Mouse (Mus musculus) midbrain, embryonic 13.5 days (tissue): ENCODE data around the gene Cpeb3. TPM values are rescaled to one million over a fixed set of nuclear protein-coding genes. Genes with fewer than 3 reads are reported as not detected.

Experiments used
- ATAC-seq: fragments of 200-750 bp; cut with Nextera tagmentation; 2 replicates; pipeline ENCODE4 v1.8.0; 2017; ENCODE audit warnings: mild to moderate bottlenecking, moderate TSS enrichment, moderate library complexity
- H3K27ac ChIP-seq: fragments of 300-500 bp; sonication (generic); 2 replicates; pipeline ENCODE4 v1.5.1; 2015; ENCODE audit warnings: inconsistent platforms, mild to moderate bottlenecking, moderate library complexity
- H3K27me3 ChIP-seq: fragments of 300-500 bp; sonication (generic); 2 replicates; pipeline ENCODE4 v1.6.1; 2015; ENCODE audit warnings: mild to moderate bottlenecking, inconsistent platforms
- H3K36me3 ChIP-seq: fragments of 300-500 bp; sonication (generic); 2 replicates; pipeline ENCODE4 v1.6.1; 2015; ENCODE audit warnings: mild to moderate bottlenecking, inconsistent platforms
- H3K4me1 ChIP-seq: fragments of 300-500 bp; sonication (generic); replicated peaks from 2 replicates; pipeline ENCODE4 v1.6.1; 2015; ENCODE audit warnings: inconsistent platforms
- H3K4me2 ChIP-seq: fragments of 300-500 bp; sonication (generic); replicated peaks from 2 replicates; pipeline ENCODE4 v1.6.1; 2015; ENCODE audit warnings: moderate library complexity, mild to moderate bottlenecking, inconsistent platforms
- H3K4me3 ChIP-seq: fragments of 300-500 bp; sonication (generic); replicated peaks from 2 replicates; pipeline ENCODE4 v1.5.1; 2015; ENCODE audit warnings: mild to moderate bottlenecking, inconsistent platforms
- H3K9ac ChIP-seq: fragments of 300-500 bp; sonication (generic); replicated peaks from 2 replicates; pipeline ENCODE4 v1.6.1; 2015; ENCODE audit warnings: mild to moderate bottlenecking, inconsistent platforms
- H3K9me3 ChIP-seq: fragments of 300-500 bp; sonication (generic); 2 replicates; pipeline ENCODE4 v1.6.1; 2016; ENCODE audit warnings: mild to moderate bottlenecking, inconsistent platforms
- WGBS: fragments of 180-500 bp; shearing (Covaris S2); methylation state at CpG from one replicate; pipeline ENCODE4 v1.1.7; 2015; 5-methylcytosine and 5-hydroxymethylcytosine counted together
- polyA plus RNA-seq: library from polyadenylated mRNA; unstranded; fragments of >200 nt; fragmentation: Nextera tagmentation; extraction: Ambion mirVana; gene quantifications from 2 replicates; pipeline ENCODE4 v1.2.1, GENCODE M21; 2015

The Cpeb3 gene
- polyA plus RNA-seq, 1 experiment from 2014 or later, result 11.0 TPM

DNA sequence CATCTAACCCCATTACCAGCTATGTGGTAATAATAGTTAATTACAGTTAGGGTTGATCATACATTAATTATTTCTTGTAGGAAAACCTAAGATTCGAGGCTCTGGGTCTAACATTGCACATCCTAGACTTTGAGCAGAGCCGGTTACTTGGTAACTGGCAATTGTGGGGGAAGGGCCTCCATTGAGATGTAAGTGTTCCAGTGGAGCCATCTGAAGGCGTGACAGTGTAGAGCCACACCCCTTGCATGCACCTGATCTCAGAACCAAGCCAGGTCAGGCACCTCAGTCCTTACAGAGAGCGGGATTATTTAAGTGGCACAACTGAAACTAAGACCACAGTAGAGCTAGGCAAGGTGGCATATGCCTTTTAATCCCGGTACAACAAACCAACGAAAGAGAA is 194.9 kb downstream of the Cpeb3 start:
- Histone ChIP-seq H3K27me3 (no peaks in the 10 kb centered on the region), H3K27ac (no peak overlapping the region), H3K9me3 (0 out of 2 replicates have a peak, but pooled peaks cover 4% of the 10 kb centered on the region), H3K4me1 (peaks cover 4% of the 10 kb centered on the region; the same call in 1 of the 2 replicates), H3K36me3 (peaks cover 60% of the 10 kb centered on the region), H3K4me2 (no peak overlapping the region), H3K9ac (no peak overlapping the region), H3K4me3 (no peak overlapping the region)
- ATAC-seq, result no peak
- 97% methylated on average over 6 of the region's 6 CpGs for WGBS

DNA sequence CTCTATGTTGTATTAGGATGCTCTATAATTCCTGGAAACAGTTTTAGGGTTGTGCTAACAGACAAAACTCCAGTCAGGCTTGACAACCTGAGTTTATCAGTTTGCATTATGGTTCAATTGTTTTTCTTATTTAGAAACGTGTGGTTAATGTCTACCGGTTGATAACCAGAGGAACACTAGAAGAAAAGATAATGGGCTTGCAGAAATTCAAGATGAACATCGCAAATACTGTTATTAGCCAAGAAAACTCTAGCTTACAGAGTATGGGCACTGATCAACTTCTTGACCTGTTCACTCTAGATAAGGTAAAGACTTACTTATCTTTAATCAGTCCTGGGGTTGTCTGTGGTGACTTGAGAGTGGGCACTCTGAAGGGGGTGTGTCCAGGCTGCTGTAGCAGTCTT is 198.5 kb downstream of the Cpeb3 start:
- no peak overlapping the region for H3K9ac ChIP-seq
- H3K4me1 ChIP-seq, result no peaks in the 10 kb centered on the region
- no peak for ATAC-seq
- 94% methylated on average over 3 of the region's 3 CpGs for WGBS
- H3K27ac ChIP-seq, result no peak overlapping the region
- H3K36me3 ChIP-seq, result peaks cover 87% of the 10 kb centered on the region
- no peaks in the 10 kb centered on the region for H3K27me3 ChIP-seq
- H3K4me2 ChIP-seq, result no peak overlapping the region
- H3K9me3 ChIP-seq, result no peaks in the 10 kb centered on the region
- H3K4me3 ChIP-seq, result no peak overlapping the region

DNA sequence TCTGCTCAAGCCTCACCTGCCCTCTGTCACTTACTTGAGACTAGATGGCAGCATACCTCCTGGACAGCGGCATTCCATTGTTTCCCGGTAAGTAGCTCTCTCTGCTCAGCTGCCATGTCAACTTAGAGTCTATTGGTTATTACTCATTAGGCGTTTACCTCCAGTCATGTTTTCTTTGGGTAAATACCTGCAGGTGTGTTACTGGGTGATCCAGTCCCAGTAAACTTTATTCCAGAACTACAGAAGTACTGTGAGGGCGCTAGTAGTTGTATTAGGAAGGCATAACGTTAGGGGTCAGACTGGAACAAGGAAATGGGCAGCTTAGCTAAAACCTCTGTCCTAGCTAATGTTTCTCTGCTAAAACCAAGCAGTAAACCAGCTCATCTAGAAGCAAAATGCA is 203.8 kb downstream of the Cpeb3 start:
- no peak for ATAC-seq
- Histone ChIP-seq H3K27ac (no peak overlapping the region), H3K4me3 (no peak overlapping the region), H3K9me3 (no peaks in the 10 kb centered on the region), H3K4me2 (no peak overlapping the region), H3K36me3 (peaks cover 75% of the 10 kb centered on the region), H3K4me1 (no peaks in the 10 kb centered on the region), H3K9ac (no peak overlapping the region), H3K27me3 (no peaks in the 10 kb centered on the region)
- WGBS, result 93% methylated on average over 5 of the region's 5 CpGs

Other genes starting within 250 kb of the Cpeb3 start
- 119 and 126 TPM in 2 replicates for gene March5, start 1.1 kb downstream of the Cpeb3 start, polyA plus RNA-seq
- gene Ide, start 129.3 kb upstream of the Cpeb3 start, polyA plus RNA-seq, result 34.2 and 34.4 TPM in 2 replicates
- gene Kif11, start 167.8 kb upstream of the Cpeb3 start, polyA plus RNA-seq, result 27.1 and 29.0 TPM in 2 replicates
- 4.9 and 5.1 TPM in 2 replicates for gene Hhex, start 226.2 kb upstream of the Cpeb3 start, polyA plus RNA-seq